Mouse (Mus musculus) left cerebral cortex, postnatal 14 days (tissue): ENCODE measurements around the gene Mettl6. TPM values are rescaled to one million over a fixed set of nuclear protein-coding genes. Genes with fewer than 3 reads are reported as not detected.

ENCODE experiments used
- DNase-seq, 2 experiments: peaks; one replicate each; pipeline ENCODE4 v3.0.0; 2021 to 2022; ENCODE audit warnings: low spot score in 2 of 2, mixed read lengths in 1 of 2
- intact Hi-C: fragments of 180-260 bp; cut with DNase I; formaldehyde crosslinking; loops from one replicate; pipeline ENCODE4 v1.15.1; 2025
- total RNA-seq, 2 experiments: library from RNA; stranded (reverse); gene quantifications; 2 replicates each; pipeline ENCODE4 v1.2.3; 2021

Mettl6 gene
- total RNA-seq, 2 experiments from 2014 or later, result 24.9 to 29.4 TPM

- peak; percentile 94 to 96 for DNase-seq
- intact Hi-C loops, result loop anchor here (2.0 kb wide), 1 partner anchor 51 kb away; no protein-coding TSS in a partner anchor
These were observed 58.7 kb downstream of the Mettl6 start, which contains the start of gene Sh3bp5 for GRCm38 (mm10) chr14:31435930-31436693. Gene Sh3bp5, minus strand, starts transcription at chr14:31436078.

- peak; percentile 33 to 45 for DNase-seq
- intact Hi-C loops, result no loop called here
These were observed 59.6 kb downstream of the Mettl6 start for GRCm38 (mm10) chr14:31435018-31435915.

- DNase-seq, result no peak
- intact Hi-C loops, result no loop called here
These were observed 60.4 kb downstream of the Mettl6 start for GRCm38 (mm10) chr14:31434426-31434825.

- intact Hi-C loops, result no loop called here
- DNase-seq, result no peak
These were observed 60.9 kb downstream of the Mettl6 start for GRCm38 (mm10) chr14:31433851-31434360.

GRCm38 (mm10) chr14:31433126-31433525 is 61.7 kb downstream of the Mettl6 start:
- no peak for DNase-seq

GRCm38 (mm10) chr14:31432424-31432823 is 62.4 kb downstream of the Mettl6 start:
- intact Hi-C loops, result no loop called here
- no peak for DNase-seq

More at GRCm38 (mm10) chr14:31433126-31433525, 61.7 kb downstream of the Mettl6 start:
- intact Hi-C loops, result no loop called here

GRCm38 (mm10) chr14:31431789-31432330 is 63.0 kb downstream of the Mettl6 start:
- intact Hi-C loops, result no loop called here
- no peak for DNase-seq

GRCm38 (mm10) chr14:31429004-31429395 is 65.8 kb downstream of the Mettl6 start:
- no peak for DNase-seq
- intact Hi-C loops, result no loop called here

GRCm38 (mm10) chr14:31428211-31429003 is 66.4 kb downstream of the Mettl6 start:
- intact Hi-C loops, result no loop called here
- peak; percentile 77 to 90 for DNase-seq

Other genes with a start within 250 kb of the Mettl6 start
- 1 to 10 TPM; 3.5 to 4.2 TPM for gene Phf7, start 243.7 kb downstream of the Mettl6 start, total RNA-seq
- gene Bap1, start 243.6 kb downstream of the Mettl6 start, total RNA-seq, result 100 to 1,000 TPM; 132 to 133 TPM
- 1 to 10 TPM; 2.0 to 3.0 TPM for gene Dnah1, start 171.1 kb downstream of the Mettl6 start, total RNA-seq
- gene Capn7, start 158.4 kb downstream of the Mettl6 start, total RNA-seq, result 10 to 100 TPM; 34.3 to 36.7 TPM
- gene Sh3bp5, start 59.0 kb downstream of the Mettl6 start, total RNA-seq, result 10 to 100 TPM; 73.5 to 73.9 TPM
- gene Eaf1, start 641 bp downstream of the Mettl6 start, total RNA-seq, result 10 to 100 TPM; 15.8 to 16.6 TPM
- gene Colq, start 96.3 kb upstream of the Mettl6 start, total RNA-seq, result 1 to 10 TPM; 2.9 to 3.1 TPM
- gene Gm49387, start 145.8 kb upstream of the Mettl6 start, total RNA-seq, result not detected
- 1 to 10 TPM; 7.9 to 8.5 TPM for gene Btd, start 146.0 kb upstream of the Mettl6 start, total RNA-seq
- 1 to 10 TPM; 5.0 to 6.9 TPM for gene Hacl1, start 146.2 kb upstream of the Mettl6 start, total RNA-seq